Mouse (Mus musculus): Measurements from ENCODE around the gene Ryr3. TPM values are rescaled to one million over a fixed set of nuclear protein-coding genes. Genes with fewer than 3 reads are reported as not detected.

Gene Ryr3
- polyA plus RNA-seq, 1 experiment from 2014 or later: 2.3 TPM

DNA sequence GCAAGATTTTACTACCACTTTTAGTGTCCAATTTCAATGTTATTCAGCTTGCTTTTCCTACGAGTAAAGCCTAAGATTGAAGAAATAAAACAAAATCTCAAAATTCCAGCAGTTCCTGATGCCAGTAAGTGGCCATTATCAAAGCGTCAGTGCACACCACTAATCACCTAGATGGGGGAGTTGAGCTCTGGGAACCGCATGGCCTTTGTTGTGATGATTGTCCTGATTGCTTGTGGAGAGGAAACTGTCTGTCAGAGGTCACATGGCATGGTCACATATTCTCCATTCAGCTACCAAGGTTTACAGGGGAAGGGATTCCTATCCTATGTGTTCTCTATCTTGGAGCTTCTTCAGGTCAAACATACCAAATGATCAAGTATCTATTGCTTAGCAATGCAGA, 399.9 kb downstream of the Ryr3 start:
- Histone ChIP-seq H3K27ac (ENCODE audit: low read depth, low read length) (no peak overlapping the region), H3K4me1 (ENCODE audit: control insufficient read depth, insufficient read depth, low read length) (no peaks in the 10 kb centered on the region), H3K27me3 (replicated peaks; ENCODE audit: control insufficient read depth, insufficient read depth, low read length) (no peaks in the 10 kb centered on the region), H3K36me3 (ENCODE audit: control insufficient read depth, insufficient read depth, low read length) (no peaks in the 10 kb centered on the region), H3K9ac (ENCODE audit: low read length) (no peak overlapping the region), H3K4me2 (ENCODE audit: low read length) (no peak overlapping the region), H3K4me3 (ENCODE audit: low read depth, low read length) (no peak overlapping the region), H3K9me3 (replicated peaks; ENCODE audit: control insufficient read depth, low read length) (no peaks in the 10 kb centered on the region)
- ATAC-seq (no peak), DNase-seq (ENCODE audit: low spot score) (no peak)
- 10% methylated on average over 3 of the region's 3 CpGs for WGBS

GRCm38 (mm10) chr2:112815960-112816359, 400.9 kb downstream of the Ryr3 start:
- ATAC-seq (no peak), DNase-seq (ENCODE audit: low spot score) (no peak)
- H3K4me3 ChIP-seq (ENCODE audit: low read depth, low read length): no peak overlapping the region
- no peaks in the 10 kb centered on the region for H3K36me3 ChIP-seq (ENCODE audit: control insufficient read depth, insufficient read depth, low read length)
- H3K4me1 ChIP-seq (ENCODE audit: control insufficient read depth, insufficient read depth, low read length): no peaks in the 10 kb centered on the region
- H3K27me3 ChIP-seq (replicated peaks; ENCODE audit: control insufficient read depth, insufficient read depth, low read length): no peaks in the 10 kb centered on the region
- H3K9ac ChIP-seq (ENCODE audit: low read length): no peak overlapping the region
- no peak overlapping the region for H3K27ac ChIP-seq (ENCODE audit: low read depth, low read length)
- no peaks in the 10 kb centered on the region for H3K9me3 ChIP-seq (replicated peaks; ENCODE audit: control insufficient read depth, low read length)
- no peak overlapping the region for H3K4me2 ChIP-seq (ENCODE audit: low read length)
- 89% methylated on average over 3 of the region's 3 CpGs for WGBS

DNA sequence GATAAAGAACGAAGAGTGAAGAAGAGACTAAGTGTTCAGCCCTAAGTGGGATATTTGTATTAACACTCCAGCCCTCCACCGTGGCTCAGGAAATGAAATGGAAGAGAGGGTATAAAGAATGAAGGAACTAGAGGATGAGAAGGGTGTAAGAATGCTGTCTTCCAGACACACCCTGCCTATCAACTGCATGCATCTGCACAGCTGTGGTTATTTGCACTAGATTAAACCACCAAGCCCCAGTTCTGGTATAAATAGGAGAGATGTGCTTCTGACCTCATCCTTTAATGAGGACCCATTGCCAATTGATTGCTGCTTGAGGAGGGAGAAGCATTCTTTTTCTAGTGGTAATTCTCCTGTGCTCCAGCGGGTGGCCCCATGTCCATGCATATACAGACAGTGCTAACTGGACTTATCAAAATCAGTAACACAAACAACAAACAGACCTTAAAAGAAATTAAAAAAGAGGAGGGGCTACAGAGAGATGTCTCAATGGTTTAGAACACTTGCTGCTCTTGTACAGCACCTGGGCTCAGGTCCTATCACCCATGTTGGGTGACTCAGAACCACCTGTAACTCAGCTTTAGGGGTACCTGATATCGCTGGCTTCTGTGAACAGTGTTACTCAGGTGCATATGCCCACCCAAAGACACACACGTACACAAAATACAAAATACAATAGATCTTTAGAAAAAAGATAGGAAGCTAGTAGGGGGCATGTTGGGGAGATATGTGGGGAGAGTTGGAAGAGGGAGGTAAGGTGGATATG, 404.1 kb downstream of the Ryr3 start:
- DNase-seq (ENCODE audit: low spot score): peak; percentile 29
- no peak overlapping the region for H3K9ac ChIP-seq (ENCODE audit: low read length)
- ATAC-seq: peak; percentile 62; the same call in 1 of the 2 replicates
- H3K27me3 ChIP-seq (replicated peaks; ENCODE audit: control insufficient read depth, insufficient read depth, low read length): no peaks in the 10 kb centered on the region
- no peaks in the 10 kb centered on the region for H3K4me1 ChIP-seq (ENCODE audit: control insufficient read depth, insufficient read depth, low read length)
- no peak overlapping the region for H3K4me2 ChIP-seq (ENCODE audit: low read length)
- no peaks in the 10 kb centered on the region for H3K36me3 ChIP-seq (ENCODE audit: control insufficient read depth, insufficient read depth, low read length)
- H3K27ac ChIP-seq (ENCODE audit: low read depth, low read length): no peak overlapping the region
- 64% methylated on average over 5 of the region's 5 CpGs for WGBS
- no peak overlapping the region for H3K4me3 ChIP-seq (ENCODE audit: low read depth, low read length)
- no peaks in the 10 kb centered on the region for H3K9me3 ChIP-seq (replicated peaks; ENCODE audit: control insufficient read depth, low read length)

DNA sequence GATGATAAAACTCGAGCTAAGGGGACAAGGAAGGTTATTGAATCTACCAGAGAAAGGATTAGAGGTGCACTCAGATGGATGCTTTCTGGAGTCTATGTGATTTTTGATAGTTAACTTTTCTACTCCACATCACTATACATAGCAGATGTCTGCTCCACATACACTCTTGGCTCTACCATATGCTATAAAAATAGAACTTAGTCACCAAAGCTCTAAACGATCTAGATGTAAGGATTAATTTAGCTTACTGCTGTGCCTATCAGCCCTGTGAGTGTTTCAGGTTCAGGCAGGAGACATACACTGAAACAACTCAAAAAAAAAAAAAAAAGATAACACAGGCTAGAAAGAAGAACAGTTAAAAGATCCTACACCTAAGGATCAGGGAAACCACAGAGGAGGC, 410.9 kb downstream of the Ryr3 start:
- H3K27me3 ChIP-seq (replicated peaks; ENCODE audit: control insufficient read depth, insufficient read depth, low read length): no peaks in the 10 kb centered on the region
- H3K9ac ChIP-seq (ENCODE audit: low read length): no peak overlapping the region
- H3K27ac ChIP-seq (ENCODE audit: low read depth, low read length): no peak overlapping the region
- H3K36me3 ChIP-seq (ENCODE audit: control insufficient read depth, insufficient read depth, low read length): no peaks in the 10 kb centered on the region
- no peaks in the 10 kb centered on the region for H3K4me1 ChIP-seq (ENCODE audit: control insufficient read depth, insufficient read depth, low read length)
- ATAC-seq (no peak), DNase-seq (ENCODE audit: low spot score) (no peak)
- H3K9me3 ChIP-seq (replicated peaks; ENCODE audit: control insufficient read depth, low read length): no peaks in the 10 kb centered on the region
- 68% methylated on average over 2 of the region's 2 CpGs for WGBS
- H3K4me2 ChIP-seq (ENCODE audit: low read length): no peak overlapping the region
- no peak overlapping the region for H3K4me3 ChIP-seq (ENCODE audit: low read depth, low read length)

DNA sequence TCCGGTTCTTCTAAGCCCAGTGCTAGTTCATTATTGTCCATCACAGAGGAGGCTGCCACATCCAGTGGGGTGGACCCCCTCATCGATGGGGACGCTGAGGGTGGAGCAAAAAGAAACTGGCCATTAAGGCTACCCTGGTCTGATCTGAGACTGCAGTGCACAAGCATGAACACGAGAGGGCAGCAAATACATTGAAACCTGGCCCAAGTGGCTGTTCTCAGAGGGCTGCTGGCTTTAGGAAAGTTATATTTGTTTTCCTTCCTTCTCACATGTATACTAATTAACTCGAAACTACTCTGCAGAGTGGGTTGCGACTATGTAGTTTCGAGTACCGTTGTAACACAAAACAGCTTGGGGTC, 416.9 kb downstream of the Ryr3 start:
- 8% methylated on average over 8 of the region's 8 CpGs for WGBS

GRCm38 (mm10) chr2:112799351-112799994, 417.4 kb downstream of the Ryr3 start:
- H3K4me1 ChIP-seq (ENCODE audit: control insufficient read depth, insufficient read depth, low read length): no peaks in the 10 kb centered on the region
- DNase-seq (ENCODE audit: low spot score) (no peak), ATAC-seq (peak; percentile 20; the same call in 1 of the 2 replicates)
- H3K9me3 ChIP-seq (replicated peaks; ENCODE audit: control insufficient read depth, low read length): no peaks in the 10 kb centered on the region
- H3K27me3 ChIP-seq (replicated peaks; ENCODE audit: control insufficient read depth, insufficient read depth, low read length): no peaks in the 10 kb centered on the region
- no peaks in the 10 kb centered on the region for H3K36me3 ChIP-seq (ENCODE audit: control insufficient read depth, insufficient read depth, low read length)
- H3K4me2 ChIP-seq (ENCODE audit: low read length): no peak overlapping the region
- no peak overlapping the region for H3K27ac ChIP-seq (ENCODE audit: low read depth, low read length)
- no peak overlapping the region for H3K9ac ChIP-seq (ENCODE audit: low read length)
- 85% methylated on average over 7 of the region's 7 CpGs for WGBS
- H3K4me3 ChIP-seq (ENCODE audit: low read depth, low read length): no peak overlapping the region

More for the DNA sequence above, 416.9 kb downstream of the Ryr3 start:
- ATAC-seq (peak; percentile 86), DNase-seq (ENCODE audit: low spot score) (peak; percentile 77)
- no peak overlapping the region for H3K9ac ChIP-seq (ENCODE audit: low read length)
- no peak overlapping the region for H3K4me2 ChIP-seq (ENCODE audit: low read length)
- H3K27ac ChIP-seq (ENCODE audit: low read depth, low read length): no peak overlapping the region
- H3K36me3 ChIP-seq (ENCODE audit: control insufficient read depth, insufficient read depth, low read length): no peaks in the 10 kb centered on the region
- H3K27me3 ChIP-seq (replicated peaks; ENCODE audit: control insufficient read depth, insufficient read depth, low read length): no peaks in the 10 kb centered on the region
- no peaks in the 10 kb centered on the region for H3K4me1 ChIP-seq (ENCODE audit: control insufficient read depth, insufficient read depth, low read length)
- H3K9me3 ChIP-seq (replicated peaks; ENCODE audit: control insufficient read depth, low read length): no peaks in the 10 kb centered on the region
- H3K4me3 ChIP-seq (ENCODE audit: low read depth, low read length): no peak overlapping the region

DNA sequence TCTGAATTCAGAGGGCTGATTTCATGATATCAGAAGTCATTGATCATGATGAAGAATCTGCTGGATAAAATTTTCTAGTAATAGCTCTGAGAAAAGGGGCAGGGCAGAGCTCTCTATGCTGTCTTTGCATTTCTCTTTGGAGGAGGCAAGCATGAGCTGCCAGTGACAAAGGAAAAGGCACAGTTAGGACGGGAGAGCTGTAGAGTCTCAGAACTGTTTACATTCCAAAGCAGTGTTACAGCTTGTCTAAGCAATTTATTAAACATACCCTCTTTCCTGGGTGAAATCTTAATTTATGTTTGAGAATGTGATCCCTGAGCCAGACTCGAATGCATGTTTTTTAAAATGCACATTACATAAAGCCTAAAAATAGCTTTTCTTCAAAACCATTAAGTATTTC, 435.3 kb downstream of the Ryr3 start:
- H3K36me3 ChIP-seq (ENCODE audit: control insufficient read depth, insufficient read depth, low read length): no peaks in the 10 kb centered on the region
- no peaks in the 10 kb centered on the region for H3K9me3 ChIP-seq (replicated peaks; ENCODE audit: control insufficient read depth, low read length)
- H3K4me2 ChIP-seq (ENCODE audit: low read length): no peak overlapping the region
- ATAC-seq (no peak), DNase-seq (ENCODE audit: low spot score) (no peak)
- H3K27ac ChIP-seq (ENCODE audit: low read depth, low read length): no peak overlapping the region
- H3K27me3 ChIP-seq (replicated peaks; ENCODE audit: control insufficient read depth, insufficient read depth, low read length): no peaks in the 10 kb centered on the region
- H3K9ac ChIP-seq (ENCODE audit: low read length): no peak overlapping the region
- no peak overlapping the region for H3K4me3 ChIP-seq (ENCODE audit: low read depth, low read length)
- no peaks in the 10 kb centered on the region for H3K4me1 ChIP-seq (ENCODE audit: control insufficient read depth, insufficient read depth, low read length)
- WGBS: 66% methylated on average over 2 of the region's 2 CpGs

DNA sequence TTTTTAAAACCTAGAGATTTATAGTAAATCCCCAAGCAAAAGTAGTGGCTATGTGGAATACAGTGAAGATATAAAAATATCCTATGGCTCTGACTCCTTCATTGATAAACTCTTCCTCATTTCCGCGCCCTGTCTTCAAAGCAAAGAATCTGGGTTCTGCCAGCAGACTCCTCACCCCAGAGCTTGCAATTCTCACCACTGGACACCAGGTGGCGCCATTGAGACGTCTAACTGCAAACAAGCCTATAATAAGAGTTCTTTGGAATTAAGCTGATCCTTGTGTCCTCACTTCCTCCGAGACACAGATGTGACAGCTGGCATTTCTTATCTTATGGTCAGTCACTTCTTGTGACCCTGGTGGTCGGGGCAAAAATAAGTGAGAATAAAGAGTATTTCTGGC, 442.1 kb downstream of the Ryr3 start:
- H3K4me3 ChIP-seq (ENCODE audit: low read depth, low read length): no peak overlapping the region
- peak; percentile 40; the same call in 1 of the 2 replicates for ATAC-seq
- no peaks in the 10 kb centered on the region for H3K4me1 ChIP-seq (ENCODE audit: control insufficient read depth, insufficient read depth, low read length)
- H3K36me3 ChIP-seq (ENCODE audit: control insufficient read depth, insufficient read depth, low read length): no peaks in the 10 kb centered on the region
- 28% methylated on average over 6 of the region's 6 CpGs for WGBS
- no peaks in the 10 kb centered on the region for H3K9me3 ChIP-seq (replicated peaks; ENCODE audit: control insufficient read depth, low read length)
- no peak overlapping the region for H3K9ac ChIP-seq (ENCODE audit: low read length)
- H3K27me3 ChIP-seq (replicated peaks; ENCODE audit: control insufficient read depth, insufficient read depth, low read length): no peaks in the 10 kb centered on the region
- no peak overlapping the region for H3K27ac ChIP-seq (ENCODE audit: low read depth, low read length)
- H3K4me2 ChIP-seq (ENCODE audit: low read length): no peak overlapping the region
- DNase-seq (ENCODE audit: low spot score): peak; percentile 77

DNA sequence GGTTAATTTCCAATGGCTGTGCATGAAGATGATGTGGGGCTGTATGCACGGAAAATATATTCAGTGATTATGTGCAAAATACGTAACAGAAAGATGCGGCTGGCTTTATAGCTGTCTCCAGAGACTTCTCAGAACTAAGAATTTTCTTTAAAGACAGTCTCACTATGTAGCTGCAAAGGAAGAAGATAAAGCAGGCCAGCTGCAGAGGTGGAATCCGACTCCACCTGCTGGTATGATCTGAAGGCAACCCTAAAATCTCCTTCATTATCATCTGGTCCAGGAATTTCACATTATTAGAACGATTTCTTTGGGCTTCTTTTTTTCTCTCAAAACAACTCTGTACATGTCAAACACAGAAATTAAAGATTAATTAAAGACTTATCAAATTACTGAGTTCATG, 449.2 kb downstream of the Ryr3 start:
- Histone ChIP-seq H3K4me2 (ENCODE audit: low read length) (no peak overlapping the region), H3K9me3 (replicated peaks; ENCODE audit: control insufficient read depth, low read length) (no peaks in the 10 kb centered on the region), H3K27ac (ENCODE audit: low read depth, low read length) (no peak overlapping the region), H3K4me1 (ENCODE audit: control insufficient read depth, insufficient read depth, low read length) (no peaks in the 10 kb centered on the region), H3K36me3 (ENCODE audit: control insufficient read depth, insufficient read depth, low read length) (no peaks in the 10 kb centered on the region), H3K27me3 (replicated peaks; ENCODE audit: control insufficient read depth, insufficient read depth, low read length) (no peaks in the 10 kb centered on the region), H3K4me3 (ENCODE audit: low read depth, low read length) (no peak overlapping the region), H3K9ac (ENCODE audit: low read length) (no peak overlapping the region)
- 76% methylated on average over 5 of the region's 5 CpGs for WGBS
- ATAC-seq: no peak
- peak; percentile 57 for DNase-seq (ENCODE audit: low spot score)
